Mouse (Mus musculus): ENCODE results near the gene Hist2h3c2. TPM values are rescaled to one million over a fixed set of nuclear protein-coding genes. Genes with fewer than 3 reads are reported as not detected.
"Not testable (repeated sequence)": the region's sequence is repeated elsewhere in the genome, so short reads cannot be mapped to it uniquely, and the experiment has no call there.

The Hist2h3c2 gene
- polyA plus RNA-seq, 1 experiment: 23.1 TPM

DNA sequence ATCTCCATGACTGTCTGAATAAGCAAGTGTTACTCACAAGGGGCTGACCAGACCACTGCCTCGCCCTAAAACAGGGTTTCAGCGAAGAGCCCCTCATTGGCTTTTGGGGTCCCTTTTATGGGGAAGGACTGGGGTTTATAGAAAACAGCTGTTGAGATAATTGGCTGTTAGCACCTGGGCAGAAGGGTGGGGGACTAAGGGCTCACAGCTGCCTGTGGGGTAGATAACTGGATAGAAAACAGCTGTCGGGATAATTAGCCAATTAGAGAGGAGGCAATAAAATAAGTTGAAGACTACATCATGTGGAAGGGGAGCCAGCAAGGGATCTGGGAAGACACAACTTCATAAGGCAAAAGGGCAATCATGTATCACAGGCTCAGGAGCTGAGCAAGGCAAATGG lies 12.0 kb upstream of the Hist2h3c2 start:
- Histone ChIP-seq H3K27me3 (ENCODE audit: control insufficient read depth, insufficient read depth, low read length, poor library complexity, severe bottlenecking) (no peaks in the 10 kb centered on the region), H3K9me3 (replicated peaks; ENCODE audit: control insufficient read depth, insufficient read depth, low read length, poor library complexity, severe bottlenecking) (no peaks in the 10 kb centered on the region), H3K4me3 (ENCODE audit: low read depth, low read length) (no peak overlapping the region), H3K9ac (ENCODE audit: low read depth, poor library complexity, severe bottlenecking) (no peak overlapping the region), H3K4me1 (ENCODE audit: control insufficient read depth, insufficient read depth, low read length) (no peaks in the 10 kb centered on the region), H3K27ac (ENCODE audit: insufficient read depth, low read length) (no peak overlapping the region), H3K36me3 (ENCODE audit: control insufficient read depth, insufficient read depth, low read length, poor library complexity, severe bottlenecking) (peaks cover 7% of the 10 kb centered on the region; the same call in 1 of the 2 replicates)
- TF ChIP-seq EP300 (IDR thresholded peaks at IDR 0.05; ENCODE audit: insufficient read depth, low read depth, low read length) (no peak), POLR2A (IDR thresholded peaks at IDR 0.05; ENCODE audit: insufficient read depth, low read length) (no peak), CTCF (IDR thresholded peaks at IDR 0.05; ENCODE audit: low read depth, low read length) (no peak)

DNA sequence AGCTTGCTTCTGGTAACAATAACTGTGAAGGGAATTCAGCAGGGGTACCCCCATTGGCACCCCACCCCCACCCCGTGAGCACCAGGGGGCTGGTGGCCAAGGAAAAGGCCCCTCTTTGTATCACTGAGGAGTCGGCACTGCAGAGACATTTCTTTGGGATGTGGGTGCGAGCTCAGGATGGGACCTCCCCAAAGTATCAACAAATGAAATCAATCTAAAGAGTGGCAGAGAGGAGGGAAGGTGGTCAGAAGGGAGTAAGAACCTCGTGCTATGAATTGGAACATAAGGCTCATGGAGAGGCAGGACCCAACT lies 10.1 kb upstream of the Hist2h3c2 start:
- H3K9ac ChIP-seq (ENCODE audit: low read depth, poor library complexity, severe bottlenecking): peak overlapping the region; percentile 99; the same call in 1 of the 2 replicates

DNA sequence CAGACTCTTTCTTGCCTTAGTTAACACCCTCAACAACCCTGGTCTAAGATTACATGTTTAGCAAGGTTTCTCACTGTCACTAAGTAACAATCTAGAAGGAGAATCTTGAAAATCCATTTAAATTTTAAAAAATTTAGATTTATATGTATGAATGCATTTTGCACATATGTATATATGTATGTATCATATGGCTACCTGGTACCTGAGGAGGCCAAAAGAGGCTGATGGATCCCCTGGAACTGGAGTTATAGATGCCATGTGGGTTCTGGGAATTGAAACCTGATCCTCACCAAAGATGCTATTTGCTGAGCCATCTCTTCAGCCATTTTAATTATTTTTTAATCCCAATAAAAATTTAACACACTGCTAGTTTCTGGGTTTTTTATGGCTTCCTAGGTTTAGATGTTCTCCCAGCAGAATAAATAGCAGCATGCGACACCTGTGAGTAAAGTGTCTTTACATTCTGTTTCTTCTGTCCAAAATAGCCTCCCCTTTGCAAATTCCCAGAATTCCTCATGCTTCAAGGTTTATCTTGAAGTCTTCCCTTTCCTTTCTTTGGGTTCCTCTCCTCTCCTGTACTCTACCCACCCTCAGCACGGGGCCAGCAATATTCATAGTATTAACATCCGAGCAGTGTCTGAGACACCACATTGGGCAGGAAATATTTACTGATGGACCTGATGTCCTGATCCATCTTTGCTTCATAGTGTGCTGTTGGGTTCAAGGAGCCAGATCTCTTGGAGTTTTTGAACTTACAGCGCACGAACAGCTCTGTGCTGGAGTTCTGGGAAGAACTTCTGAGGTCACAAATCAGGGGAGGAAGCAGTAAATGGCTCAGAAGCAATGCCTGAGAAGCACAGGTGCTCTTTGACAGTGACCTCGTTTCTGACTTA lies 9.5 kb upstream of the Hist2h3c2 start:
- Histone ChIP-seq H3K4me3 (ENCODE audit: low read depth, low read length) (peak overlapping the region; percentile 54), H3K36me3 (ENCODE audit: control insufficient read depth, insufficient read depth, low read length, poor library complexity, severe bottlenecking) (peaks cover 7% of the 10 kb centered on the region; the same call in 1 of the 2 replicates), H3K27me3 (ENCODE audit: control insufficient read depth, insufficient read depth, low read length, poor library complexity, severe bottlenecking) (no peaks in the 10 kb centered on the region), H3K9ac (ENCODE audit: low read depth, poor library complexity, severe bottlenecking) (peak overlapping the region; percentile 99), H3K27ac (ENCODE audit: insufficient read depth, low read length) (peak overlapping the region; percentile 69), H3K4me1 (ENCODE audit: control insufficient read depth, insufficient read depth, low read length) (no peaks in the 10 kb centered on the region), H3K9me3 (replicated peaks; ENCODE audit: control insufficient read depth, insufficient read depth, low read length, poor library complexity, severe bottlenecking) (no peaks in the 10 kb centered on the region)
- TF ChIP-seq POLR2A (IDR thresholded peaks at IDR 0.05; ENCODE audit: insufficient read depth, low read length) (no peak), CTCF (IDR thresholded peaks at IDR 0.05; ENCODE audit: low read depth, low read length) (no peak), EP300 (IDR thresholded peaks at IDR 0.05; ENCODE audit: insufficient read depth, low read depth, low read length) (no peak)

More for the DNA sequence above, 10.1 kb upstream of the Hist2h3c2 start:
- H3K27me3 ChIP-seq (ENCODE audit: control insufficient read depth, insufficient read depth, low read length, poor library complexity, severe bottlenecking): no peaks in the 10 kb centered on the region
- no peak for TF ChIP-seq CTCF (IDR thresholded peaks at IDR 0.05; ENCODE audit: low read depth, low read length)
- TF ChIP-seq POLR2A (IDR thresholded peaks at IDR 0.05; ENCODE audit: insufficient read depth, low read length): no peak
- no peak for TF ChIP-seq EP300 (IDR thresholded peaks at IDR 0.05; ENCODE audit: insufficient read depth, low read depth, low read length)
- peaks cover 7% of the 10 kb centered on the region; the same call in 1 of the 2 replicates for H3K36me3 ChIP-seq (ENCODE audit: control insufficient read depth, insufficient read depth, low read length, poor library complexity, severe bottlenecking)
- no peak overlapping the region for H3K4me3 ChIP-seq (ENCODE audit: low read depth, low read length)
- no peaks in the 10 kb centered on the region for H3K4me1 ChIP-seq (ENCODE audit: control insufficient read depth, insufficient read depth, low read length)
- H3K9me3 ChIP-seq (replicated peaks; ENCODE audit: control insufficient read depth, insufficient read depth, low read length, poor library complexity, severe bottlenecking): no peaks in the 10 kb centered on the region
- H3K27ac ChIP-seq (ENCODE audit: insufficient read depth, low read length): no peak overlapping the region

DNA sequence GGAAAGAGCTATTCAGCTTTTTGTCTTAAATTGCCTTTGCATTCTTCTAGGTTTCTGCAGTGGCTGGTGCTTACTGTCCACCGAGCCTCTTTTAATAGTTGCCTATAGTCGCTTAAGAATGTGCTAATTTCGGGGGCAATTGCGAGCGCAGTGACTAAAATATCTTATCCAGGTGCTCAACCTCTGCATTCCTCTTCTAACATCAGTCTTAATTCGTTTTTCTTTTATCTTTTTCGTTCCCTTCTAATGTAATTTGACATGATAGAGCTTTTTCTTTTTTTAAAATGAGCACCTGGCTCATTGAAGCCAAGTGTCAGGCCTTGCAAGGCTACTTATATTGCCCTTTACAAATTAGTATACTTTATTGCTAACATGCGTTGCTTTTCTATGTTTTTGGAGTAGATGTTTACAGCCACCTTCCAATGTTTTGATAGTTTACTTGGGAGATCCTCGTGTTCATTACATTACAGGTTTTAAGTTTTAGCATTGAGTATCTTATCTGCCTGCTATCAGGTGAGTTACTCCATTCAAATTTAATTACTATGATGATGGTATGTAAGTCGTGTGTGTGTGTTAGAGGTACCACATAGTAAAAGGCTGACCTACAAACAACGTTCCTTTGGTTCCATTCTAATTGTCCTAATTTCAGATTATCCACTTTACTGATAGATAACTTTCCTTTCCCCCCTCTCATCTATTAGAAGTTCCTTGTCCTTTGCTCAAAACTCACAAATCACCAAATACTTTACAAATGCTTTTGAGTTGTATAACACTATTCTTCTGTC lies 8.6 kb upstream of the Hist2h3c2 start:
- Histone ChIP-seq H3K36me3 (ENCODE audit: control insufficient read depth, insufficient read depth, low read length, poor library complexity, severe bottlenecking) (peaks cover 7% of the 10 kb centered on the region; the same call in 1 of the 2 replicates), H3K27me3 (ENCODE audit: control insufficient read depth, insufficient read depth, low read length, poor library complexity, severe bottlenecking) (no peaks in the 10 kb centered on the region), H3K9me3 (replicated peaks; ENCODE audit: control insufficient read depth, insufficient read depth, low read length, poor library complexity, severe bottlenecking) (no peaks in the 10 kb centered on the region), H3K4me3 (ENCODE audit: low read depth, low read length) (peak overlapping the region; percentile 87), H3K27ac (ENCODE audit: insufficient read depth, low read length) (peak overlapping the region; percentile 88), H3K4me1 (ENCODE audit: control insufficient read depth, insufficient read depth, low read length) (no peaks in the 10 kb centered on the region), H3K9ac (ENCODE audit: low read depth, poor library complexity, severe bottlenecking) (peak overlapping the region; percentile 99)
- TF ChIP-seq CTCF (IDR thresholded peaks at IDR 0.05; ENCODE audit: low read depth, low read length) (no peak), POLR2A (IDR thresholded peaks at IDR 0.05; ENCODE audit: insufficient read depth, low read length) (peak; percentile 25)

DNA sequence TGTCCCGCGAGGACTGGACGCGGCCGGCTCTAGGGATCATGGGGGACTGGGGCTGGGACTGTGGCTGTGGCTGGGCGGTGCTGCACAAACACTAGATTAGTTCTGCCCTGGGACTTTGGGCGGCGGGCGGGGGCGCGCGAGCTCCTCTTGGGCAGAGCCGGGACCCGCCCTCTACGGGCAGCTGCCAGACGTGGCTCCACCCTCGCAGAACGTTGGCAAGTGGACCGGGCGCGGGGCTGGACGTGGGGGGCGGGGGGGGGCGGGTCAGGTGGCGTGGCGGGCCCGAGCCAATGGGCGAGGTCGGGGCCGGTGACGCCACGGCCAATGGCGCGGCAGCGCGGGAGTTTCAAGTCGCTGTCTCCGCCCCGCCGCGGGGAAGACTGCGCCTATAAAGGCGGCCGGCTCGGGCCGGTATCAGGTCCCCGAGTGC lies 7.5 kb upstream of the Hist2h3c2 start, which contains the start of gene Hist2h3c1:
Gene Hist2h3c1, plus strand, starts transcription at position 259 of the 430 bp plus-strand sequence.
- not testable (repeated sequence) for H3K36me3 ChIP-seq (ENCODE audit: control insufficient read depth, insufficient read depth, low read length, poor library complexity, severe bottlenecking); H3K9me3 ChIP-seq (replicated peaks; ENCODE audit: control insufficient read depth, insufficient read depth, low read length, poor library complexity, severe bottlenecking); H3K27me3 ChIP-seq (ENCODE audit: control insufficient read depth, insufficient read depth, low read length, poor library complexity, severe bottlenecking); H3K4me1 ChIP-seq (ENCODE audit: control insufficient read depth, insufficient read depth, low read length)
- H3K27ac ChIP-seq (ENCODE audit: insufficient read depth, low read length): peak within 1 kb of the TSS; percentile 88
- H3K9ac ChIP-seq (ENCODE audit: low read depth, poor library complexity, severe bottlenecking): peak within 1 kb of the TSS; percentile 99
- peak within 1 kb of the TSS; percentile 87 for H3K4me3 ChIP-seq (ENCODE audit: low read depth, low read length)

DNA sequence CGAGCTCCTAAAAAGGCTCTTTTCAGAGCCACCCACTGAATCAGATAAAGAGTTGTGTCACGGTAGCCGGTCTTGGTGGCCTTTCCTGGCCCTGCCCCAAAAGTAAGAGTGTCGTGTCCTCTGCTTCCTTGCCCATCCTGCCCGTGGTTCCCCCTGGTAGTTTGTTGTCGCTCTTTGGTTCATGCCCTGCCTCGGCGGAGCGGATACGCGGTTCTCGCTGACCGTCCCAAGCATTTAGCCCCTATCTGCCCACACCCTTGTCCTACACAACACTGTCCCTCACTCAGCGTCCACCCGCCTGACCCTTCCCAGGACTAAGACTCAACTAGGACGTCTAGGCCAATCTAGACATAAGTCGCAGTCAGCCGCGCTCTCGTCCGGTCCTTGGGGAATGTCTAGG lies 7.1 kb upstream of the Hist2h3c2 start:
- not testable (repeated sequence) for H3K27me3 ChIP-seq (ENCODE audit: control insufficient read depth, insufficient read depth, low read length, poor library complexity, severe bottlenecking); H3K36me3 ChIP-seq (ENCODE audit: control insufficient read depth, insufficient read depth, low read length, poor library complexity, severe bottlenecking); H3K4me1 ChIP-seq (ENCODE audit: control insufficient read depth, insufficient read depth, low read length); H3K9me3 ChIP-seq (replicated peaks; ENCODE audit: control insufficient read depth, insufficient read depth, low read length, poor library complexity, severe bottlenecking)
- peak overlapping the region; percentile 77 for H3K4me3 ChIP-seq (ENCODE audit: low read depth, low read length)
- H3K9ac ChIP-seq (ENCODE audit: low read depth, poor library complexity, severe bottlenecking): peak overlapping the region; percentile 66; the same call in 1 of the 2 replicates
- H3K27ac ChIP-seq (ENCODE audit: insufficient read depth, low read length): peak overlapping the region; percentile 85

DNA sequence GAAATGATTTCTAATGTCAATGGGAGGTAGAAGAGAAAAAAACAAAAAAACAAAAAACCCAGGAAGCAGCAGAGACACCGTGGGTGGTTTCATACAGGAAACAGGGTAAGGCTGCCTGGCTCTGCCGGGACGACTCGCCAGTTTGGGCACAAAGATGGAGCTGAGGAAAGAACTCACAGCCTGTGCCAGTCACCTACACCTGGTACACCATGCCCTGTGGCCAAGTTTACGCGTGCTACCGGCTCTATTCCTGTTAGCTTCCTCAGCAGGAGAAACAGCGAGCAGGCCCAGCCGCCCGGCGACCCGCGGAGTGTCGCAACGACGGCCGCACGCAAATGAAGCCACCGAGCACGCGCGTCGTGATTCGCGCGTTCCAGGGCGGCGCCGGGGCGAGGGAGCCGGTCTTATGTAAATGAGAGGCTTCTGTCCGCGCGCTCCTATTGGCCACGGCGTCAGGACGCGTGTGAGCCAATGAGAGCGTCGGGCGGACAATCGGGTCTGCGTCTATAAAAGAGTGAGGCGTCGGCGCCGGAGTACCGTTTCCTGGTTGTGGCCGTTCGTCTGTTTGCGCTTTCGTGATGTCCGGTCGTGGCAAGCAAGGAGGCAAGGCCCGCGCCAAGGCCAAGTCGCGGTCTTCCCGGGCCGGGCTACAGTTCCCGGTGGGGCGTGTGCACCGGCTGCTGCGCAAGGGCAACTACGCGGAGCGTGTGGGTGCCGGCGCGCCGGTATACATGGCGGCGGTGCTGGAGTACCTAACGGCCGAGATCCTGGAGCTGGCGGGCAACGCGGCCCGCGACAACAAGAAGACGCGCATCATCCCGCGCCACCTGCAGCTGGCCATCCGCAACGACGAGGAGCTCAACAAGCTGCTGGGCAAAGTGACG lies 6.3 kb upstream of the Hist2h3c2 start, which contains the start of gene Hist2h2aa1:
Gene Hist2h2aa1, plus strand, starts transcription at position 495 of the 884 bp plus-strand sequence.
- not testable (repeated sequence) for H3K36me3 ChIP-seq (ENCODE audit: control insufficient read depth, insufficient read depth, low read length, poor library complexity, severe bottlenecking); H3K27me3 ChIP-seq (ENCODE audit: control insufficient read depth, insufficient read depth, low read length, poor library complexity, severe bottlenecking); H3K9me3 ChIP-seq (replicated peaks; ENCODE audit: control insufficient read depth, insufficient read depth, low read length, poor library complexity, severe bottlenecking); H3K4me1 ChIP-seq (ENCODE audit: control insufficient read depth, insufficient read depth, low read length)
- Histone ChIP-seq H3K27ac (ENCODE audit: insufficient read depth, low read length) (peak within 1 kb of the TSS; percentile 92), H3K4me3 (ENCODE audit: low read depth, low read length) (peak within 1 kb of the TSS; percentile 99), H3K9ac (ENCODE audit: low read depth, poor library complexity, severe bottlenecking) (peak within 1 kb of the TSS; percentile 70)

Measured in ES-Bruce4 (cell line).